Mouse (Mus musculus) heart, embryonic 11.5 days (tissue): ENCODE results near the gene Tesmin. TPM values are rescaled to one million over a fixed set of nuclear protein-coding genes. Genes with fewer than 3 reads are reported as not detected.

Experiments used
- ATAC-seq: fragments of 200-750 bp; cut with Nextera tagmentation; replicated peaks from 2 replicates; pipeline ENCODE4 v1.8.0; 2017; ENCODE audit warnings: moderate library complexity; ENCODE audit not compliant: insufficient number of reproducible peaks, low FRiP score, low TSS enrichment
- H3K27ac ChIP-seq: fragments of 300-500 bp; sonication (generic); 2 replicates; pipeline ENCODE4 v1.5.1; 2014; ENCODE audit warnings: mild to moderate bottlenecking, low read depth, low read length
- H3K27me3 ChIP-seq: fragments of 300-500 bp; sonication (generic); 2 replicates; pipeline ENCODE4 v1.6.1; 2014; ENCODE audit warnings: mild to moderate bottlenecking, low read length, mixed read lengths; ENCODE audit not compliant: control insufficient read depth, insufficient read depth
- H3K36me3 ChIP-seq: fragments of 300-500 bp; sonication (generic); 2 replicates; pipeline ENCODE4 v1.6.1; 2014; ENCODE audit warnings: mild to moderate bottlenecking, low read length, moderate library complexity, mixed read lengths; ENCODE audit not compliant: control insufficient read depth, insufficient read depth
- H3K4me1 ChIP-seq: fragments of 300-500 bp; sonication (generic); 2 replicates; pipeline ENCODE4 v1.6.1; 2014; ENCODE audit warnings: low read length; ENCODE audit not compliant: control insufficient read depth, insufficient read depth
- H3K4me2 ChIP-seq: fragments of 300-500 bp; sonication (generic); 2 replicates; pipeline ENCODE4 v1.6.1; 2014; ENCODE audit warnings: mild to moderate bottlenecking, moderate library complexity
- H3K4me3 ChIP-seq: fragments of 300-500 bp; sonication (generic); 2 replicates; pipeline ENCODE4 v1.5.1; 2014; ENCODE audit warnings: low read depth, low read length
- H3K9ac ChIP-seq: fragments of 300-500 bp; sonication (generic); 2 replicates; pipeline ENCODE4 v1.6.1; 2014; ENCODE audit warnings: mild to moderate bottlenecking, low read depth, low read length, moderate library complexity
- H3K9me3 ChIP-seq: fragments of 300-500 bp; sonication (generic); replicated peaks from 2 replicates; pipeline ENCODE4 v1.6.1; 2016; ENCODE audit warnings: low read length; ENCODE audit not compliant: control insufficient read depth
- WGBS: fragments of 180-500 bp; shearing (Covaris S2); extraction: QIAGEN DNeasy Blood & Tissue Kit; methylation state at CpG from one replicate; pipeline ENCODE4 v1.1.7; 2014; ENCODE audit not compliant: insufficient replicate concordance; 5-methylcytosine and 5-hydroxymethylcytosine counted together
- polyA plus RNA-seq: library from polyadenylated mRNA; unstranded; fragments of >200 nt; fragmentation: Nextera tagmentation; extraction: Ambion mirVana; gene quantifications from 2 replicates; pipeline ENCODE4 v1.2.1, GENCODE M21; 2014

Tesmin gene
- polyA plus RNA-seq, 1 experiment from 2014 or later = 0.77 TPM

- H3K36me3 ChIP-seq = peaks cover 8% of the 10 kb centered on the region; the same call in 1 of the 2 replicates
Measured at GRCm38 (mm10) chr19:3376966-3377715, 11.5 kb upstream of the Tesmin start.

GRCm38 (mm10) chr19:3378614-3379013 is 10.0 kb upstream of the Tesmin start:
- 84% methylated on average over 3 of the region's 3 CpGs for WGBS
- Histone ChIP-seq H3K9me3 (no peaks in the 10 kb centered on the region), H3K36me3 (peaks cover 8% of the 10 kb centered on the region; the same call in 1 of the 2 replicates), H3K4me2 (no peak overlapping the region), H3K4me3 (no peak overlapping the region), H3K27ac (no peak overlapping the region), H3K27me3 (no peaks in the 10 kb centered on the region), H3K4me1 (no peaks in the 10 kb centered on the region), H3K9ac (no peak overlapping the region)
- no peak for ATAC-seq

More at GRCm38 (mm10) chr19:3376966-3377715, 11.5 kb upstream of the Tesmin start:
- Histone ChIP-seq H3K4me3 (no peak overlapping the region), H3K4me1 (no peaks in the 10 kb centered on the region), H3K4me2 (no peak overlapping the region), H3K9ac (no peak overlapping the region), H3K27ac (no peak overlapping the region), H3K9me3 (no peaks in the 10 kb centered on the region), H3K27me3 (no peaks in the 10 kb centered on the region)
- 29% methylated on average over 4 of the region's 4 CpGs for WGBS
- no peak for ATAC-seq

- Histone ChIP-seq H3K36me3 (no peaks in the 10 kb centered on the region), H3K27ac (no peak overlapping the region), H3K4me1 (peaks cover 6% of the 10 kb centered on the region; the same call in 1 of the 2 replicates), H3K4me2 (no peak overlapping the region), H3K9ac (no peak overlapping the region), H3K9me3 (0 out of 2 replicates have a peak, but pooled peaks cover 2% of the 10 kb centered on the region), H3K4me3 (no peak overlapping the region), H3K27me3 (no peaks in the 10 kb centered on the region)
- 65% methylated on average over 6 of the region's 6 CpGs for WGBS
- ATAC-seq = no peak
Measured at GRCm38 (mm10) chr19:3388061-3388460, 596 bp upstream of the Tesmin start.

- Histone ChIP-seq H3K9ac (peak overlapping the region; percentile 72), H3K4me2 (peak overlapping the region; percentile 87), H3K9me3 (0 out of 2 replicates have a peak, but pooled peaks cover 2% of the 10 kb centered on the region), H3K4me3 (peak overlapping the region; percentile 51), H3K27ac (no peak overlapping the region), H3K27me3 (no peaks in the 10 kb centered on the region), H3K4me1 (peaks cover 10% of the 10 kb centered on the region), H3K36me3 (no peaks in the 10 kb centered on the region)
- ATAC-seq = peak; percentile 81
- 0% methylated on average over 31 of the region's 43 CpGs for WGBS
Measured at GRCm38 (mm10) chr19:3389089-3389488, 432 bp downstream of the Tesmin start.

GRCm38 (mm10) chr19:3392384-3392783 is 3.7 kb downstream of the Tesmin start:
- Histone ChIP-seq H3K9ac (no peak overlapping the region), H3K4me2 (peak overlapping the region; percentile 11; the same call in 1 of the 2 replicates), H3K27ac (0 out of 2 replicates have a peak overlapping the region, but pooled peaks have one; percentile 17), H3K9me3 (0 out of 2 replicates have a peak, but pooled peaks cover 2% of the 10 kb centered on the region), H3K4me1 (peaks cover 21% of the 10 kb centered on the region), H3K36me3 (no peaks in the 10 kb centered on the region), H3K4me3 (no peak overlapping the region), H3K27me3 (no peaks in the 10 kb centered on the region)
- 10% methylated on average over 1 of the region's 1 CpGs for WGBS
- no peak for ATAC-seq

- H3K9me3 ChIP-seq = 0 out of 2 replicates have a peak, but pooled peaks cover 2% of the 10 kb centered on the region
- H3K36me3 ChIP-seq = no peaks in the 10 kb centered on the region
- ATAC-seq = no peak
- H3K4me2 ChIP-seq = no peak overlapping the region
- no peak overlapping the region for H3K27ac ChIP-seq
- H3K9ac ChIP-seq = no peak overlapping the region
- H3K4me3 ChIP-seq = no peak overlapping the region
- WGBS = 74% methylated on average over 3 of the region's 3 CpGs
- no peaks in the 10 kb centered on the region for H3K27me3 ChIP-seq
- H3K4me1 ChIP-seq = peaks cover 21% of the 10 kb centered on the region
Measured at GRCm38 (mm10) chr19:3394216-3394615, 5.6 kb downstream of the Tesmin start.

GRCm38 (mm10) chr19:3400057-3400456 is 11.4 kb downstream of the Tesmin start:
- Histone ChIP-seq H3K4me1 (peaks cover 19% of the 10 kb centered on the region), H3K9me3 (no peaks in the 10 kb centered on the region), H3K27ac (no peak overlapping the region), H3K4me2 (no peak overlapping the region), H3K4me3 (no peak overlapping the region), H3K36me3 (no peaks in the 10 kb centered on the region), H3K27me3 (no peaks in the 10 kb centered on the region; the same call in none of the 2 replicates), H3K9ac (no peak overlapping the region)
- WGBS = 77% methylated on average over 4 of the region's 4 CpGs
- ATAC-seq = no peak

GRCm38 (mm10) chr19:3401504-3401903 is 12.8 kb downstream of the Tesmin start:
- no peak for ATAC-seq
- no peak overlapping the region for H3K27ac ChIP-seq
- H3K9me3 ChIP-seq = no peaks in the 10 kb centered on the region
- H3K9ac ChIP-seq = no peak overlapping the region
- 69% methylated on average over 7 of the region's 7 CpGs for WGBS
- no peaks in the 10 kb centered on the region; the same call in none of the 2 replicates for H3K27me3 ChIP-seq
- H3K4me2 ChIP-seq = no peak overlapping the region
- no peak overlapping the region for H3K4me3 ChIP-seq
- no peaks in the 10 kb centered on the region for H3K36me3 ChIP-seq
- H3K4me1 ChIP-seq = peaks cover 16% of the 10 kb centered on the region
